Mouse (Mus musculus): ENCODE results near the gene Agmo.

The Agmo gene

DNA sequence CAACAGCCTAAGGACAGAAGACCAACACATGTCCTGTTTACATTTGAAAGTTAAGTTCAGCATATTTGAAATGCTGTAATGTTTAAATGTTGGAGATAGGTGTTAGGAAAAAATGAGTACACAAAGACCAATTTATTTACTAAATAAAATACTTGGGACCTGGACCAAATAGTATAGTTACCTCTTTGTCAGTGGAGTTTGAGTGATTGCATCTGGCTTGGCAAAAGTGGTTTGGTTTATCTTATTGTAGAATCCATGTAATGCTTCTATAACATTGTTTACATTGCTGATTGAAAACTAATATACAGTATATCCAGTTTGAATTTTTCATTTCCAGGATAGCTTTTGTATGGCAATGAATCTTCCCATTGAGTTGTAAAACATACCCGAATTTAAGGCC, 193.0 kb downstream of the Agmo start:
- DNase-seq (ENCODE audit: low spot score in 2 of 2): no peak

DNA sequence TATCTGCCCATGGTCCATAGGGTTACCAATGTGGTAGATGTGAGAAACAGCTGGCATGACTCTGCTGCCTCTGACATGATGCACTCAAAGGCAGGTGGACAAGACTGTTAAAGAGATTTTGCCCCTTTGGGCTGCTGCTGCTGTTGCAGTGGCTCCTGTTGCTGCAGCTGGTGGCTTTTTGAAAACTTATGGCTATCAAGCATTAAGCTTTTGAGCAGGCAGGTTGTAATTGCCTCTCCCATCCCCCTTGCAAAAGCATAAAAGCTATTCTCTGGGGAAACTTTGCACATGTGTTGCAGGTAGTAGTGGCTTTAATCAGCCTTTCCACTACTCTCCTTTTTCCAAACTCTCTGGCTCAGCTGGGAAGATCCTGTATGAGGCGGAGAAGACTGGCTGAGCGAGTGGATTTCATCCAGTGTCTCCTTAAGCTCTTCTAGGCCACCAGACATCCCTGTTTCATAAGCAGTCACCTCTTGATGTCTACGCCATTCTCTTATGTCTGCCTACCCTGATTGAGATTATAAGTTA, 201.1 kb downstream of the Agmo start:
- DNase-seq (ENCODE audit: low spot score in 2 of 2): no peak

GRCm38 (mm10) chr12:37445255-37445654, 203.8 kb downstream of the Agmo start:
- DNase-seq (ENCODE audit: low spot score in 2 of 2): no peak

DNA sequence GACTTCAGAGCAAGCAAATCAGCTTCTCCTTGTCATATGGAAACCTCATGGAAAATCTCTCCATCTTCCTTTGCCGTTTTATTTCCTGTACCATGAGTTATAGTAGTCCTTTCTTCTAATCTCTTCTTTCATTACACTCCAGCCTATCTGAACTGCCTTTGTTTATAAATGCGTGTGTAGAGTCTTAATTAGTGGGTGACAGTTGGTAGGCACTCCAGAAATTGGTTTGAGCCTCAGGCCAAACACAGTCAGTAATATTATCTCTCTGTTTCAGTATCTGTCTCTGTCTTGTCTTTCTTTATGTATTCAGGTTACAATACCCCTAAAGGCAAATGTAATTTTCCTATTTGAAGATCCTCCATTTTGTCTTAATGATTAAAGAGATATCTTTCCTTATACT, 208.2 kb downstream of the Agmo start:
- DNase-seq (ENCODE audit: low spot score in 2 of 2): no peak

- peak; percentile 45 to 79 for DNase-seq (ENCODE audit: low spot score in 2 of 2)
These were observed 209.1 kb downstream of the Agmo start for GRCm38 (mm10) chr12:37450366-37451156.

GRCm38 (mm10) chr12:37471631-37472030, 230.2 kb downstream of the Agmo start:
- no peak for DNase-seq (ENCODE audit: low spot score in 2 of 2)

- DNase-seq (ENCODE audit: low spot score in 2 of 2): no peak
These were observed 235.4 kb downstream of the Agmo start for GRCm38 (mm10) chr12:37476849-37477248.

- no peak for DNase-seq (ENCODE audit: low spot score in 2 of 2)
These were observed 246.6 kb downstream of the Agmo start for GRCm38 (mm10) chr12:37487991-37488390.

GRCm38 (mm10) chr12:37498871-37499270, 257.4 kb downstream of the Agmo start:
- DNase-seq (ENCODE audit: low spot score in 2 of 2): no peak

GRCm38 (mm10) chr12:37507406-37507805, 266.0 kb downstream of the Agmo start:
- no peak for DNase-seq (ENCODE audit: low spot score in 2 of 2)

- DNase-seq (ENCODE audit: low spot score in 2 of 2): no peak
These were observed 266.4 kb downstream of the Agmo start for GRCm38 (mm10) chr12:37507826-37508225.

DNA sequence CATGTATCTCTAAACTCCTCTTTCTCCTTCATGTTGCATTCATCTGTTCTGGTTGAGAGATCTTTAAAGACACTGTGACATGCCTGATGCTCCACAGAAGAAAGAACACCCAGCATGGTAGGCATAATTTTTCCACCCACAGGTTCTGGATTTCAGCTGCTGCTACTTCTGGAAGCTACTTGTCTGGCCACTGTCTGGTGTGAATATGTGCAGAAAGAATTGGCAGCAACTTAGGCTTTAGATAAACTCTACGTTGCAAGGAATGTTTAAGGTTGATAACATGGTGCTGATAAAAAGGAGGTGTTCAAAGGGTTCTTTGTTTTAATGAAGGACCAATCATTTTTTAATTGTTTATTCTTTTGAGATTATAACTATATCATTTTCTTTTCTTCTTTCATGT, 280.3 kb downstream of the Agmo start:
- DNase-seq (ENCODE audit: low spot score in 2 of 2): peak; percentile 8 to 64

DNA sequence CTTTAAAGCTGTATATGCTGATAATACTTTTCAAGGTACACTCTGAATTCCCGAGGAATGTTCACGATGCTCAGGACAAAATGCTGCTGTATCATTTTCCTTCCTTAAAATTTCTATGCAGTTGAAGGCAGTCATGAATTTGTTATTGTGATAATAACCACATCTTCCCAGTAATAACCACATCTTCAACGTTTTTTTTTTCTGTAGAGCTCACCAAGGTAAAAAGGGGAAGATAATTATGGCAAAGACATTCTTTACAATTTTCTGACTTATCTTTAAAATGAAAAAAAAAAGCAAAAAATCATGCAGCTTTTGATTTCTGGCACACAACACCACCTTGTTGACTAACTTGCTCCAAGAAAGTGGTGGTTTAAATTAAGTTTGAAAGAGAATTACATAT, 283.2 kb downstream of the Agmo start:
- DNase-seq (ENCODE audit: low spot score in 2 of 2): no peak

GRCm38 (mm10) chr12:37540994-37541393, 299.6 kb downstream of the Agmo start:
- DNase-seq (ENCODE audit: low spot score in 2 of 2): no peak

DNA sequence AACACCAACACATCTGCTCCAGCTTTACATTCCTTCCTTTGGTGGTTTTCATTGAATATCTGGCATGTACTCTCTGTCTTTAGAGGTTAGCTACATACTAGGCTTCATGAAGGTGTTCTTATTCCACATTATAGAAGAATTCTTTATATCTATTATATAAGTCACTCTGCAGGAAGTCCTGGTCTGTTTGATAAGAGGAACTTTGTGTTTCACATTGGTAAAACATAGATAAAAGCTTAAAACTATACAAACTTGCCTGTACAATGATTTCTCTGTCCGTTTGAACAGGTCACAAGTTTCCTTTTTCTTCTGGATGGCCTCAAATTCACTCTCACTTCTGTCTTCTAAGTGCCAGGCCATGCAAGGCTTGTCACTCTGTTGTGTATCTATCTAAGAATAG, 316.8 kb downstream of the Agmo start:
- no peak for DNase-seq (ENCODE audit: low spot score in 2 of 2)

- DNase-seq (ENCODE audit: low spot score in 2 of 2): no peak
These were observed 324.6 kb downstream of the Agmo start for GRCm38 (mm10) chr12:37565882-37566596.

- no peak for DNase-seq (ENCODE audit: low spot score in 2 of 2)
These were observed 330.5 kb downstream of the Agmo start for GRCm38 (mm10) chr12:37571922-37572321.

DNA sequence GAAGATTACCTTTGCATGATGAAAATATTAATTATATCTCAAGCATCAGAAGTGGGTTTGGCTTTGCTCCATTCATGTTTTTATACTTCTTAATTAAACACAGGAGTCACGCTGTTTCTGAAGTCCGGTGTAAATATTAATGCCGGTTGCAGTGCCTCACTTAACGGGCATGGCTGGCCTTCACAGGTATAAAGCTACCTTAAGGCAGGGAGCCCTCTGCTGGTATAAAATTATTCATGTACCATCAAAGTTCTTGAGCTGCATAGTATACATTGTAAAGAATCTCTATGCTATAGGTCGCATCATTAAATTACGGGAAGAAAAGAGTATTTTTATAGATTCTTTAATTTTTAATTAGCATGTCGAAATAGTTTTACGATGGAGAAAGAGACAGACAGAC, 341.3 kb downstream of the Agmo start:
- DNase-seq (ENCODE audit: low spot score in 2 of 2): no peak

- no peak for DNase-seq (ENCODE audit: low spot score in 2 of 2)
These were observed 351.4 kb downstream of the Agmo start for GRCm38 (mm10) chr12:37592853-37593252.

GRCm38 (mm10) chr12:37612837-37613236, 371.4 kb downstream of the Agmo start:
- DNase-seq (ENCODE audit: low spot score in 2 of 2): no peak

DNA sequence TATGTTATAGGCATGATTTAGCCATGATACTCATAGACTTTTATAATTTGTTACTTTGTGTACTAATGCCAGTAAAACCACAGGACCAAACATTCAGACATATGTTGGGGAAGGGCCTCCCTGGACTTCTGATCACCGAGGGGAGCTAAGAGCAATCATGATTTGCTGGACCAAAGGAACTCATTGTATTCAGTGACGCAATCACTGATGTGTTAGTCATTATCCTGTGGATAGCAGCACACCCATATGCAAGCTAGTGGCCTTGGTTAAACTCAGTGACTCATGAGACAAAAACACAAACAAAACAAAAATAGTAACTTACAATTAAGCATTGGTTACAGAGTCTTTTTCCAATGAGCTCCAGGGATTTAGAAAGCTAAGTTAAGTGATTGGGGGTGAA, 373.3 kb downstream of the Agmo start:
- DNase-seq (ENCODE audit: low spot score in 2 of 2): no peak

GRCm38 (mm10) chr12:37624078-37624477, 382.6 kb downstream of the Agmo start:
- no peak for DNase-seq (ENCODE audit: low spot score in 2 of 2)
